In the genomic region with DNA sequence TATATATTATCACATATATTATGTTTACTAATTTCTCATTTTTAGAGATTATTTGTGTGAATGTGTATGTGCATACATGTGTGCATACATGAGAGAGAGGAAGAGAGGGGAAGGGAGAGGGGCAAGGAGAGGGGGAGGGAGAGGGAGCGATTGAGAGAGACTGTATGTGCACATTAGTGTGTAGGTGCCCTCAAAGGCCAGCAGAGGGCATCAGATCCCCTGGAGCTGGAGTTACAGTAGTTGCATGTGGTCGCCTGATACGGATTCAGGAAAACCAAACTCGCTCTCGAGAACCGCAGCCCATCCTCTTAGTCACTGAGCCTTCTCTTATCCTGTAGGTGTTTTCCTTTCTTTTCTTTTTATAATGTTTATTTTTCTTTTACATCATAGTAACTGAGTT, we compare ENCODE assay signal across 18 mouse cellular contexts. TPM values are rescaled to one million over a fixed set of nuclear protein-coding genes. Genes with fewer than 3 reads are reported as not detected.
A peak's percentile ranks its signal among the peaks of the same experiment; 100 is the strongest.
DNase-seq lines count a peak whose midpoint lies in the region; ATAC-seq and TF ChIP-seq lines count a peak whose summit lies in the region.
"Had no signal": no experiment of that assay in that cellular context is flagged by ENCODE, and none has a peak within 500 bp of the region (broad histone marks: within the 10 kb centered on the region; RNA-seq: fewer than 3 reads in every experiment).

No protein-coding gene starts in this region.

- H3K36me3 ChIP-seq in forebrain, embryonic 14.5 days (ENCODE audit: control insufficient read depth, insufficient read depth, low read length), result no peaks in the 10 kb centered on the region
- no peaks in the 10 kb centered on the region for H3K36me3 ChIP-seq in forebrain, embryonic 12.5 days (replicated peaks)
- H3K36me3 ChIP-seq in CH12.LX (replicated peaks in 1 of 2; ENCODE audit: control insufficient read depth in 1 of 2, insufficient read depth in 1 of 2, low read length in 1 of 2), result no peaks in the 10 kb centered on the region
- H3K36me3 ChIP-seq in limb, embryonic 10.5 days, result no peaks in the 10 kb centered on the region
- H3K36me3 ChIP-seq: forebrain, embryonic 10.5 days; limb, embryonic 13.5 days had no signal

- TF ChIP-seq CTCF in left cerebral cortex, adult 2 months (IDR thresholded peaks at IDR 0.05), result peak; percentile 17; the same call in 1 of the 2 replicates
- peak in 1 of 2 experiments; percentile 43; a peak in 2 of 4 replicates for TF ChIP-seq CTCF in CH12.LX (conservative IDR thresholded peaks at IDR 0.05 in 1 of 2, IDR thresholded peaks at IDR 0.05 in 1 of 2; ENCODE audit: low read depth in 2 of 2, low read length in 2 of 2)

- no peak overlapping the region for H3K9ac ChIP-seq in forebrain, embryonic 14.5 days (ENCODE audit: low read length)
- no peak overlapping the region for H3K9ac ChIP-seq in forebrain, embryonic 12.5 days
- H3K9ac ChIP-seq in CH12.LX (ENCODE audit: insufficient read depth, low read depth), result no peak overlapping the region
- H3K9ac ChIP-seq: limb, embryonic 13.5 days had no signal

- TF ChIP-seq RAD21 in CH12.LX (IDR thresholded peaks at IDR 0.05; ENCODE audit: low read depth, low read length), result peak; percentile 33

- no peaks in the 10 kb centered on the region for H3K9me3 ChIP-seq in forebrain, embryonic 14.5 days (replicated peaks; ENCODE audit: control insufficient read depth, low read length)
- no peaks in the 10 kb centered on the region for H3K9me3 ChIP-seq in forebrain, embryonic 12.5 days
- no peaks in the 10 kb centered on the region for H3K9me3 ChIP-seq in CH12.LX (replicated peaks; ENCODE audit: low read length)
- no peaks in the 10 kb centered on the region for H3K9me3 ChIP-seq in limb, embryonic 10.5 days (replicated peaks)
- H3K9me3 ChIP-seq: forebrain, embryonic 10.5 days; limb, embryonic 13.5 days had no signal

- H3K27me3 ChIP-seq in forebrain, embryonic 14.5 days (replicated peaks; ENCODE audit: control insufficient read depth, insufficient read depth, low read length), result no peaks in the 10 kb centered on the region
- H3K27me3 ChIP-seq in forebrain, embryonic 12.5 days, result no peaks in the 10 kb centered on the region
- H3K27me3 ChIP-seq in CH12.LX (replicated peaks), result no peaks in the 10 kb centered on the region
- H3K27me3 ChIP-seq in limb, embryonic 10.5 days (ENCODE audit: low read depth, poor library complexity, severe bottlenecking), result no peaks in the 10 kb centered on the region
- H3K27me3 ChIP-seq: limb, embryonic 13.5 days had no signal

- peaks cover 9% of the 10 kb centered on the region; the same call in 1 of the 2 replicates for H3K4me1 ChIP-seq in forebrain, embryonic 14.5 days (ENCODE audit: control insufficient read depth, insufficient read depth, low read length)
- H3K4me1 ChIP-seq in forebrain, embryonic 12.5 days, result peaks cover 5% of the 10 kb centered on the region; the same call in 1 of the 2 replicates
- H3K4me1 ChIP-seq in CH12.LX (ENCODE audit: control insufficient read depth in 1 of 2, insufficient read depth in 2 of 2), result peaks cover 5 to 8% of the 10 kb centered on the region in 2 experiments; a peak in 3 of 4 replicates
- no peaks in the 10 kb centered on the region for H3K4me1 ChIP-seq in limb, embryonic 10.5 days
- H3K4me1 ChIP-seq: limb, embryonic 13.5 days had no signal

- no peaks in the 10 kb centered on the region for H3K79me2 ChIP-seq in CH12.LX (replicated peaks; ENCODE audit: control insufficient read depth, extremely low read depth, insufficient read depth, poor library complexity, severe bottlenecking)

- intact Hi-C loops in left cerebral cortex, adult 2 months (cut with DNase I), result no loop called here
- intact Hi-C loops in left cerebral cortex, postnatal 4 days (cut with DNase I), result no loop called here
- intact Hi-C loops in gastrocnemius, postnatal 14 days (cut with DNase I; ENCODE audit: low total_unique reads), result no loop called here

- dilution Hi-C loops in CH12.LX (cut with MboI; ENCODE audit: extremely low pct_ligation_motif_present, extremely low pct_unique_long_range_greater_than_20kb, low sequenced_read_pairs), result no loop called here

- peak; percentile 23 for DNase-seq in forebrain, embryonic 14.5 days (ENCODE audit: low spot score)
- no peak for DNase-seq in left cerebral cortex, adult 2 months (ENCODE audit: extremely low spot score in 1 of 2, low spot score in 2 of 2)
- no peak for DNase-seq in left cerebral cortex, postnatal 4 days
- no peak for DNase-seq in CH12.LX (ENCODE audit: extremely low read depth)
- DNase-seq in ZHBTc4 (ENCODE audit: low read depth, low spot score), result peak; percentile 79
- no peak for DNase-seq in limb, embryonic 10.5 days (ENCODE audit: low spot score)
- no peak for DNase-seq in gastrocnemius, postnatal 14 days
- DNase-seq: cerebellum, adult 9-10 months; kidney, postnatal 14 days; layer of hippocampus, postnatal 36 days; lung, postnatal 36 days; midbrain, embryonic 14.5 days; right cerebral cortex, adult 18-20 months; thymus, adult 2 months had no signal

- TF ChIP-seq POLR2A in CH12.LX (IDR thresholded peaks at IDR 0.05; ENCODE audit: low read depth, low read length), result no peak

- no peak overlapping the region for H3K4me3 ChIP-seq in forebrain, embryonic 14.5 days (ENCODE audit: low read depth, low read length)
- no peak overlapping the region for H3K4me3 ChIP-seq in forebrain, embryonic 12.5 days (replicated peaks)
- H3K4me3 ChIP-seq in left cerebral cortex, adult 2 months, result no peak overlapping the region
- no peak overlapping the region for H3K4me3 ChIP-seq in CH12.LX (replicated peaks in 1 of 3; ENCODE audit: low read depth in 2 of 3, low read length in 2 of 3, poor library complexity in 1 of 3)
- H3K4me3 ChIP-seq in limb, embryonic 10.5 days, result no peak overlapping the region
- H3K4me3 ChIP-seq: forebrain, embryonic 10.5 days; limb, embryonic 13.5 days had no signal

- no peak overlapping the region for H3K4me2 ChIP-seq in forebrain, embryonic 14.5 days (ENCODE audit: low read length)
- H3K4me2 ChIP-seq in forebrain, embryonic 12.5 days, result no peak overlapping the region
- no peak overlapping the region for H3K4me2 ChIP-seq in CH12.LX (ENCODE audit: insufficient read depth, low read depth, poor library complexity, severe bottlenecking)
- H3K4me2 ChIP-seq: limb, embryonic 13.5 days had no signal

- no peak for ATAC-seq in forebrain, embryonic 14.5 days
- ATAC-seq in forebrain, embryonic 12.5 days (ENCODE audit: low FRiP score), result no peak
- ATAC-seq: activated CD4-positive, CD25-positive, alpha-beta regulatory T cell, adult 4 months had no signal

- WGBS in forebrain, embryonic 14.5 days, result 96% methylated on average over 6 of the region's 6 CpGs
- 93% methylated on average over 6 of the region's 6 CpGs for WGBS in forebrain, embryonic 12.5 days
- WGBS in limb, embryonic 10.5 days, result 94% methylated on average over 6 of the region's 6 CpGs

- no peak overlapping the region for H3K27ac ChIP-seq in forebrain, embryonic 14.5 days (ENCODE audit: low read depth, low read length)
- H3K27ac ChIP-seq in forebrain, embryonic 12.5 days, result no peak overlapping the region
- no peak overlapping the region for H3K27ac ChIP-seq in left cerebral cortex, adult 2 months
- no peak overlapping the region for H3K27ac ChIP-seq in CH12.LX (ENCODE audit: insufficient read depth, low read depth)
- no peak overlapping the region for H3K27ac ChIP-seq in limb, embryonic 10.5 days
- H3K27ac ChIP-seq: limb, embryonic 13.5 days had no signal

- in situ Hi-C loops in CH12.LX (cut with MboI; ENCODE audit: low pct_ligation_motif_present, low pct_unique_long_range_greater_than_20kb, low sequenced_read_pairs), result no loop called here

- TF ChIP-seq EP300 in CH12.LX (IDR thresholded peaks at IDR 0.05; ENCODE audit: low read length), result no peak

TF ChIP-seq in CH12.LX, 34 proteins besides CTCF, POLR2A, EP300 and RAD21:
- TF ChIP-seq SMC3 (IDR thresholded peaks at IDR 0.05; ENCODE audit: low read depth, low read length) (peak; percentile 41), MAX (IDR thresholded peaks at IDR 0.05; ENCODE audit: low read length) (no peak)
TF ChIP-seq in CH12.LX: peak in this region for 1.

RNA-seq across cellular contexts. Expression of a gene that starts 38.4 kb away (rescaled TPM):
- 43.5 and 52.7 TPM in 2 replicates for polyA plus RNA-seq in forebrain, embryonic 14.5 days (2014; fragmentation: Nextera tagmentation; extraction: Ambion mirVana)
- 42.8 and 44.2 TPM in 2 replicates for polyA plus RNA-seq in forebrain, embryonic 12.5 days (2016; fragmentation: Nextera tagmentation; extraction: Ambion mirVana)
- total RNA-seq in left cerebral cortex, adult 2 months (2021), result 10 to 100 TPM; 11.1 to 14.9 TPM
- 10 to 100 TPM; 17.3 to 18.0 TPM for total RNA-seq in left cerebral cortex, postnatal 4 days (2021)
- total RNA-seq in CH12.LX (2012; rRNA removed) (21.6 and 24.7 TPM in 2 replicates), CH12.LX (2014; rRNA removed) (16.1 and 17.1 TPM in 2 replicates)
- 18.0 and 18.2 TPM in 2 replicates for polyA plus RNA-seq in CH12.LX (2012; ENCODE audit: insufficient read length, low read depth)
- 32.1 and 36.0 TPM in 2 replicates for polyA plus RNA-seq in limb, embryonic 10.5 days (2016; fragmentation: Nextera tagmentation; extraction: Ambion mirVana)
- total RNA-seq in gastrocnemius, postnatal 14 days (2021), result 10 to 100 TPM; 18.3 to 22.3 TPM

Comparison
In these comparisons a context has a peak if more than half of its experiments do, and no peak if none do; other contexts are left out.
1. DNase-seq: peak in forebrain, embryonic 14.5 days (single experiment) and ZHBTc4 (single experiment); none in left cerebral cortex, adult 2 months (0 of 2), left cerebral cortex, postnatal 4 days (single experiment), CH12.LX (single experiment), limb, embryonic 10.5 days (single experiment) and gastrocnemius, postnatal 14 days (single experiment).